Comparison of ENCODE assay signal across 23 mouse cellular contexts in the genomic region with DNA sequence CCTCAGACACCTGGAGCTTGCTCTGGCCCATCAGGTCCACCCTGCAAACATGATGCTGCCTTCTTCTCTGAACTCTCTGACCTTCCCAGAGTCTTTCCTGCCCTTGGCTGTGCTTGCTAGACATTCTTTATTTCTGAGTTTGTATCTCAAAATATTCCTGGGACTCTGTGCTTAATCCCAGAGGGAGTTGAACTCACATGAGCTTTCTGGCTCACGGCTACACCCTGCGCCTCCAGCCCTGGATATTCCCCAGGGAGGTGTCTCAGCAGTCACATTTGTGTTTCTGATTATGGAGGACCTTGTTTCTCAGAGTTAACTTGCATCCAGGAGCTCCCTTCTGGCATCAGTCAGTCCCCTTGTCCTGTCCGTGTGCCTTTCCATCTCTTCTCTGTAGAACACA. TPM values are rescaled to one million over a fixed set of nuclear protein-coding genes. Genes with fewer than 3 reads are reported as not detected.
DNase-seq lines count a peak whose midpoint lies in the region; ATAC-seq and TF ChIP-seq lines count a peak whose summit lies in the region.
"Had no signal": no experiment of that assay in that cellular context is flagged by ENCODE, and none has a peak within 500 bp of the region (broad histone marks: within the 10 kb centered on the region; RNA-seq: fewer than 3 reads in every experiment).

No protein-coding gene starts in this region.

- no peak for TF ChIP-seq CTCF in layer of hippocampus, adult 2 months (conservative IDR thresholded peaks at IDR 0.05)

- no peak for ATAC-seq in lung, embryonic 15.5 days (ENCODE audit: borderline replicate concordance, extremely low read depth, low FRiP score, low TSS enrichment)
- ATAC-seq in embryonic facial prominence, embryonic 14.5 days (ENCODE audit: low read depth), result no peak
- ATAC-seq: forebrain, embryonic 15.5 days; liver, postnatal 0 days had no signal

- peak; percentile 35 to 65 for DNase-seq in heart, adult 18-20 months
- no peak for DNase-seq in heart, postnatal 14 days
- DNase-seq in lung, postnatal 14 days, result no peak
- no peak for DNase-seq in embryonic facial prominence, embryonic 14.5 days (ENCODE audit: low spot score)
- DNase-seq in layer of hippocampus, adult 8-10 months (ENCODE audit: low spot score in 2 of 2), result no peak
- DNase-seq in layer of hippocampus, adult 2 months (ENCODE audit: low spot score in 2 of 2), result no peak
- DNase-seq: adrenal gland, adult 8-10 months; cerebellum, adult 2 months; cerebellum, postnatal 36 days; embryo, embryonic 11 days; gastrocnemius, postnatal 14 days; kidney, adult 2 months; liver, postnatal 0 days; midbrain, embryonic 14.5 days; thymus, adult 2 months; thymus, postnatal 4 days had no signal

- no peak overlapping the region for H3K4me3 ChIP-seq in lung, embryonic 15.5 days
- H3K4me3 ChIP-seq in embryonic facial prominence, embryonic 14.5 days (ENCODE audit: low read depth, low read length), result no peak overlapping the region
- no peak overlapping the region for H3K4me3 ChIP-seq in layer of hippocampus, adult 2 months
- H3K4me3 ChIP-seq: forebrain, embryonic 15.5 days; heart, embryonic 13.5 days; hindbrain, embryonic 15.5 days had no signal

- WGBS in lung, embryonic 15.5 days, result 78% methylated on average over 3 of the region's 3 CpGs
- 78% methylated on average over 3 of the region's 3 CpGs for WGBS in embryonic facial prominence, embryonic 14.5 days

- H3K27me3 ChIP-seq in lung, embryonic 15.5 days, result no peaks in the 10 kb centered on the region
- no peaks in the 10 kb centered on the region for H3K27me3 ChIP-seq in embryonic facial prominence, embryonic 14.5 days (replicated peaks; ENCODE audit: control insufficient read depth, insufficient read depth, low read length)
- H3K27me3 ChIP-seq: forebrain, embryonic 15.5 days; heart, embryonic 13.5 days; hindbrain, embryonic 15.5 days had no signal

- no peak overlapping the region for H3K4me2 ChIP-seq in lung, embryonic 15.5 days
- no peak overlapping the region for H3K4me2 ChIP-seq in embryonic facial prominence, embryonic 14.5 days (ENCODE audit: low read depth, low read length)
- H3K4me2 ChIP-seq: forebrain, embryonic 15.5 days; heart, embryonic 13.5 days; hindbrain, embryonic 15.5 days; liver, embryonic 11.5 days had no signal

- H3K9ac ChIP-seq in lung, embryonic 15.5 days, result no peak overlapping the region
- no peak overlapping the region for H3K9ac ChIP-seq in embryonic facial prominence, embryonic 14.5 days (ENCODE audit: low read depth, low read length)
- H3K9ac ChIP-seq: forebrain, embryonic 15.5 days; heart, embryonic 13.5 days; hindbrain, embryonic 15.5 days; liver, postnatal 0 days had no signal

- no peaks in the 10 kb centered on the region for H3K36me3 ChIP-seq in lung, embryonic 15.5 days
- H3K36me3 ChIP-seq in embryonic facial prominence, embryonic 14.5 days (ENCODE audit: control insufficient read depth, insufficient read depth, low read length), result peaks cover 7% of the 10 kb centered on the region; the same call in 1 of the 2 replicates

- peak overlapping the region; percentile 85 for H3K27ac ChIP-seq in lung, embryonic 15.5 days
- peak overlapping the region; percentile 70 for H3K27ac ChIP-seq in embryonic facial prominence, embryonic 14.5 days (replicated peaks; ENCODE audit: low read depth, low read length)
- H3K27ac ChIP-seq in layer of hippocampus, adult 2 months, result no peak overlapping the region
- H3K27ac ChIP-seq: forebrain, embryonic 15.5 days; heart, embryonic 13.5 days; hindbrain, embryonic 15.5 days; kidney, postnatal 0 days; stomach, postnatal 0 days had no signal

- intact Hi-C loops in heart, postnatal 14 days (cut with DNase I), result no loop called here

- no peaks in the 10 kb centered on the region for H3K9me3 ChIP-seq in lung, embryonic 15.5 days
- no peaks in the 10 kb centered on the region for H3K9me3 ChIP-seq in embryonic facial prominence, embryonic 14.5 days (ENCODE audit: control insufficient read depth, low read length)
- H3K9me3 ChIP-seq: forebrain, embryonic 15.5 days; heart, embryonic 13.5 days; hindbrain, embryonic 15.5 days had no signal

- peaks cover 43% of the 10 kb centered on the region for H3K4me1 ChIP-seq in lung, embryonic 15.5 days
- H3K4me1 ChIP-seq in embryonic facial prominence, embryonic 14.5 days (ENCODE audit: control insufficient read depth, insufficient read depth, low read length), result peaks cover 30% of the 10 kb centered on the region
- H3K4me1 ChIP-seq: forebrain, embryonic 15.5 days; hindbrain, embryonic 15.5 days had no signal

RNA-seq across cellular contexts. Expression of a gene that starts 46.1 kb away (rescaled TPM):
- 100 to 1,000 TPM in 1 of 2 experiments, 10 to 100 TPM in 1; 99.4 to 103 TPM for total RNA-seq in heart, adult 18-20 months (2021)
- total RNA-seq in heart, postnatal 14 days (2021), result 10 to 100 TPM; 82.7 to 91.6 TPM
- polyA plus RNA-seq in lung, embryonic 15.5 days (2015; fragmentation: Nextera tagmentation; extraction: Ambion mirVana), result 252 and 256 TPM in 2 replicates
- 252 and 269 TPM in 2 replicates for polyA plus RNA-seq in embryonic facial prominence, embryonic 14.5 days (2014; fragmentation: Nextera tagmentation; extraction: Ambion mirVana)
- 100 to 1,000 TPM; 104 to 118 (median 109) TPM for total RNA-seq in layer of hippocampus, adult 8-10 months (2022)
- total RNA-seq in layer of hippocampus, adult 2 months (2021), result 100 to 1,000 TPM; 103 to 107 TPM

Comparison
In these comparisons a context has a peak if more than half of its experiments do, and no peak if none do; other contexts are left out.
1. DNase-seq: peak in heart, adult 18-20 months (2 of 2); none in heart, postnatal 14 days (0 of 2), lung, postnatal 14 days (single experiment), embryonic facial prominence, embryonic 14.5 days (single experiment), layer of hippocampus, adult 8-10 months (0 of 2) and layer of hippocampus, adult 2 months (0 of 2).